10 mouse cellular contexts compared by ENCODE assay signal in genomic region chr11:30211663-30212416, GRCm38 (mm10). TPM values are rescaled to one million over a fixed set of nuclear protein-coding genes. Genes with fewer than 3 reads are reported as not detected.
DNase-seq lines count a peak whose midpoint lies in the region; ATAC-seq and TF ChIP-seq lines count a peak whose summit lies in the region.
"Had no signal": no experiment of that assay in that cellular context is flagged by ENCODE, and none has a peak within 500 bp of the region (broad histone marks: within the 10 kb centered on the region; RNA-seq: fewer than 3 reads in every experiment).

No protein-coding gene starts in this region.

- CTCF ChIA-PET in Patski (lab: Charles Lee), result interaction anchor here (1.7 to 2.0 kb wide), 2 partner anchors 13 to 26 kb away, joined by 3 to 6 read pairs; no protein-coding TSS in a partner anchor

- H3K36me3 ChIP-seq in kidney, embryonic 16.5 days (ENCODE audit: insufficient read depth, low read length), result 0 out of 2 replicates have a peak, but pooled peaks cover 2% of the 10 kb centered on the region
- H3K36me3 ChIP-seq: embryonic facial prominence, embryonic 12.5 days had no signal

- no peak overlapping the region for H3K4me2 ChIP-seq in kidney, embryonic 16.5 days (replicated peaks; ENCODE audit: low read depth, low read length)
- H3K4me2 ChIP-seq: embryonic facial prominence, embryonic 12.5 days; midbrain, embryonic 15.5 days had no signal

- no peak overlapping the region for H3K4me3 ChIP-seq in kidney, embryonic 16.5 days (ENCODE audit: low read length)
- H3K4me3 ChIP-seq: embryonic facial prominence, embryonic 12.5 days; midbrain, embryonic 15.5 days had no signal

- peaks cover 28% of the 10 kb centered on the region for H3K4me1 ChIP-seq in kidney, embryonic 16.5 days (ENCODE audit: insufficient read depth, low read length)
- H3K4me1 ChIP-seq: embryonic facial prominence, embryonic 12.5 days had no signal

- peak; percentile 49 to 54 for DNase-seq in kidney, adult 8-10 months
- DNase-seq in Patski (ENCODE audit: low read depth, low spot score), result no peak
- peak; percentile 14 for DNase-seq in embryo, embryonic 10.5 days (ENCODE audit: low spot score)
- DNase-seq in kidney, postnatal 14 days, result peak; percentile 56
- DNase-seq in urinary bladder, adult 18-20 months (ENCODE audit: low spot score in 2 of 2), result no peak
- DNase-seq in right cerebral cortex, postnatal 25 days, result no peak

- H3K9me3 ChIP-seq in kidney, embryonic 16.5 days (ENCODE audit: low read length), result no peaks in the 10 kb centered on the region
- H3K9me3 ChIP-seq: embryonic facial prominence, embryonic 12.5 days; midbrain, embryonic 15.5 days had no signal

- POLR2A ChIA-PET in Patski (lab: Charles Lee), result no interaction called here

- no peak for ATAC-seq in kidney, embryonic 16.5 days (ENCODE audit: low FRiP score, low TSS enrichment)
- ATAC-seq in Patski, result peak; percentile 55
- ATAC-seq: inflammation-experienced regulatory T-cells, adult 6 months; midbrain, embryonic 15.5 days had no signal

- no peak overlapping the region for H3K9ac ChIP-seq in kidney, embryonic 16.5 days (replicated peaks; ENCODE audit: low read length)
- H3K9ac ChIP-seq: embryonic facial prominence, embryonic 12.5 days; midbrain, embryonic 15.5 days had no signal

- no peaks in the 10 kb centered on the region for H3K27me3 ChIP-seq in kidney, embryonic 16.5 days (ENCODE audit: insufficient read depth, low read length)
- H3K27me3 ChIP-seq in Patski, result no peaks in the 10 kb centered on the region
- H3K27me3 ChIP-seq: embryonic facial prominence, embryonic 12.5 days; midbrain, embryonic 15.5 days had no signal

- no peak for TF ChIP-seq CTCF in Patski (IDR thresholded peaks at IDR 0.05)

- WGBS in kidney, embryonic 16.5 days, result 60% methylated on average over 5 of the region's 5 CpGs

- H3K27ac ChIP-seq in kidney, embryonic 16.5 days (ENCODE audit: low read length), result no peak overlapping the region; the same call in 1 of the 2 replicates
- H3K27ac ChIP-seq: embryonic facial prominence, embryonic 12.5 days; midbrain, embryonic 15.5 days had no signal

- in situ Hi-C loops in Patski (cut with MboI; ENCODE audit: low pct_unique_long_range_greater_than_20kb), result no loop called here

RNA-seq across cellular contexts. Expression of gene Sptbn1, which starts 56.1 kb away (rescaled TPM):
- polyA plus RNA-seq in kidney, embryonic 16.5 days (2015; fragmentation: Nextera tagmentation; extraction: Ambion mirVana), result 119 and 135 TPM in 2 replicates
- 151 TPM for polyA plus RNA-seq in Patski (2021)

Comparison
In these comparisons a context has a peak if more than half of its experiments do, and no peak if none do; other contexts are left out.
1. DNase-seq: peak in kidney, adult 8-10 months (2 of 2), embryo, embryonic 10.5 days (single experiment) and kidney, postnatal 14 days (single experiment); none in Patski (single experiment), urinary bladder, adult 18-20 months (0 of 2) and right cerebral cortex, postnatal 25 days (single experiment).